8 mouse cellular contexts compared by ENCODE assay signal in the genomic region with DNA sequence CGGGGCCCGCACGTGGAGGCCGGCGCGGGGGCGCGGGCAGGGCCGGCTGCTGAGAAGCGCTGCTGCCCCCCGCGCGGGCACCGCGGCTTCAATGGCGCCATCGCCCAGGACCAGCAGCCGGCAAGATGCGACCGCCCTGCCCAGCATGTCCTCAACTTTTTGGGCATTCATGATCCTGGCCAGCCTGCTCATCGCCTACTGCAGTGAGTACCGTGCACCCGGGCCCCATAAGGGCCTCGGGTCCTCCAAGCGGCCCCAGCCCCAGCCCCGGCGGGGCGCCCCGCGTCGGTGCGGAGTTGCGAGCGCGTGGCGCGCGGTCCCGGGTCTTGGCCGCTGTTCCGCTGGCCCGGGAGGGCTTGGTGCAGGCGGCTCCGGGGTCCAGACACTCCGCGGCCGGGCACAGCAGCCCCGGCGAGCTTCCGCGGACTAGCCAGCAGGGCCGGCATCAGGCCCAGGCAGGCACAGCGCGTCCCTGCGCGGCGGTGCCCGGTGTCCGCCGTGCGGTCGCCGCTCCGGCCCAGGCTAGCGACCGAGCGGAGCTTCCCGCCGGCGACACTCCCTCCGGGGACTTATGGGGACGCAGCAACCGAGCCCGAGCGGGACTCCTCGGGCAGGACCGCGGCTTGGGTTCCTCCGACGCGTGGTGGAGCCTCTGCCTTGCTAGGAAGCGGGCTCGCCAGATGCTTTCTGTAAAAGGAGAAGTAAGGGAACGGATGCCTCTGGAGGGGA. TPM values are rescaled to one million over a fixed set of nuclear protein-coding genes. Genes with fewer than 3 reads are reported as not detected.
A peak's percentile ranks its signal among the peaks of the same experiment; 100 is the strongest.
DNase-seq lines count a peak whose midpoint lies in the region; ATAC-seq and TF ChIP-seq lines count a peak whose summit lies in the region.

No protein-coding gene starts in this region.

- H3K27me3 ChIP-seq in liver, embryonic 12.5 days (replicated peaks) = peaks cover 77% of the 10 kb centered on the region

- H3K4me3 ChIP-seq in gastrocnemius, adult 2 months = peak overlapping the region; percentile 58
- H3K4me3 ChIP-seq in liver, embryonic 12.5 days = peak overlapping the region; percentile 33

- ATAC-seq in liver, embryonic 12.5 days = peak; percentile 62; the same call in 1 of the 2 replicates

- H3K9me3 ChIP-seq in liver, embryonic 12.5 days (replicated peaks) = no peaks in the 10 kb centered on the region

- DNase-seq in gastrocnemius, adult 2 months = peak; percentile 26
- no peak for DNase-seq in gastrocnemius, adult 8-10 months (ENCODE audit: low spot score in 2 of 2)
- peak; percentile 83 for DNase-seq in Muller cell, postnatal 12 days (ENCODE audit: inconsistent ontology term)
- DNase-seq in embryo, embryonic 9.5 days (ENCODE audit: extremely low spot score) = peak; percentile 73
- peak; percentile 2 to 15 for DNase-seq in heart, postnatal 36 days
- peak; percentile 25 for DNase-seq in ovary, postnatal 10 days (ENCODE audit: low spot score)
- DNase-seq in thymus, postnatal 14 days = no peak

- H3K4me1 ChIP-seq in liver, embryonic 12.5 days = no peaks in the 10 kb centered on the region

- intact Hi-C loops in gastrocnemius, adult 2 months (cut with DNase I) = no loop called here
- intact Hi-C loops in heart, postnatal 36 days (cut with DNase I) = loop anchor here (5.0 kb wide), 3 partner anchors 177 to 1302 kb away; no protein-coding TSS in a partner anchor

- no peaks in the 10 kb centered on the region for H3K36me3 ChIP-seq in liver, embryonic 12.5 days

- H3K4me2 ChIP-seq in liver, embryonic 12.5 days = peak overlapping the region; percentile 57

- 1% methylated on average over 77 of the region's 84 CpGs for WGBS in liver, embryonic 12.5 days (ENCODE audit: insufficient replicate concordance)

- TF ChIP-seq CTCF in gastrocnemius, adult 2 months (IDR thresholded peaks at IDR 0.05) = no peak

- H3K9ac ChIP-seq in liver, embryonic 12.5 days = no peak overlapping the region

- no peak overlapping the region for H3K27ac ChIP-seq in gastrocnemius, adult 2 months
- H3K27ac ChIP-seq in liver, embryonic 12.5 days = no peak overlapping the region

RNA-seq across cellular contexts. Expression of gene Fam19a5, which starts 0.5 kb away (rescaled TPM):
- 1 to 10 TPM; 2.4 to 3.2 TPM for total RNA-seq in gastrocnemius, adult 2 months (2021)
- 1 to 10 TPM; 2.4 to 4.3 (median 3.1) TPM for total RNA-seq in gastrocnemius, adult 8-10 months (2022)
- 1 to 10 TPM; 2.6 to 3.8 TPM for total RNA-seq in heart, postnatal 36 days (2021)
- polyA plus RNA-seq in liver, embryonic 12.5 days (2016; fragmentation: Nextera tagmentation; extraction: Ambion mirVana) = 0.14 TPM in 2 replicates

Comparison
In these comparisons a context has a peak if more than half of its experiments do, and no peak if none do; other contexts are left out.
1. DNase-seq: peak in gastrocnemius, adult 2 months (single experiment), Muller cell, postnatal 12 days (single experiment), embryo, embryonic 9.5 days (single experiment), heart, postnatal 36 days (2 of 2) and ovary, postnatal 10 days (single experiment); none in gastrocnemius, adult 8-10 months (0 of 2) and thymus, postnatal 14 days (single experiment).